Mouse (Mus musculus): ENCODE results near the gene Cntf. TPM values are rescaled to one million over a fixed set of nuclear protein-coding genes. Genes with fewer than 3 reads are reported as not detected.

Gene Cntf
- polyA plus RNA-seq, 1 experiment from 2014 or later, result not detected

DNA sequence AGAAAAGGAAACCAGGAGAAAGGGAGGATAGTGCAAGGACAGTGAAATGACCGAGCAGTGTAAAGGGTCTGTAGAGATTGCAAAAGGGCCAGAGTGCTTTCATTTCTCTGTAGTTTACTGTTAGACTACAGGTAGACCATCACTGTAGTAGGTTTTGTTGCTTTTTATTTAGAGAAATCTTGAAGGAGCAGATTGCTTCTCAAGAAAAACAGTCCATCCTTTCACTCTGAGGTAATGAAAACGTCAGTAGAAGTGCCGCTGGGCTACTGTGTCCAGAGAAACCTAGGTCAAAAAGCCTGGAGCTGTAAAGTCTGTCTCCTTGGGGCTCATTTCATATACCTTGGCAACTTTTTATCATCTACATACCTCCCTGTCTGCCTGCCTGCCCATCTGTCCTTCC lies 33.6 kb upstream of the Cntf start:
- DNase-seq (ENCODE audit: low spot score), result no peak
- no peaks in the 10 kb centered on the region for H3K27me3 ChIP-seq (replicated peaks; ENCODE audit: control insufficient read depth, insufficient read depth, low read length)
- WGBS, result 73% methylated on average over 3 of the region's 3 CpGs
- H3K9ac ChIP-seq (ENCODE audit: low read length), result no peak overlapping the region
- no peak overlapping the region for H3K4me2 ChIP-seq (ENCODE audit: low read length)
- no peak overlapping the region for H3K27ac ChIP-seq (ENCODE audit: low read depth)
- ATAC-seq (replicated peaks; ENCODE audit: low FRiP score, low TSS enrichment, low read depth), result no peak
- no peaks in the 10 kb centered on the region for H3K36me3 ChIP-seq (ENCODE audit: control insufficient read depth, insufficient read depth, low read length)
- no peaks in the 10 kb centered on the region for H3K9me3 ChIP-seq (ENCODE audit: control insufficient read depth, low read length)
- no peak overlapping the region for H3K4me3 ChIP-seq (ENCODE audit: low read depth, low read length)
- no peaks in the 10 kb centered on the region for H3K4me1 ChIP-seq (replicated peaks; ENCODE audit: control insufficient read depth, insufficient read depth, low read length)

DNA sequence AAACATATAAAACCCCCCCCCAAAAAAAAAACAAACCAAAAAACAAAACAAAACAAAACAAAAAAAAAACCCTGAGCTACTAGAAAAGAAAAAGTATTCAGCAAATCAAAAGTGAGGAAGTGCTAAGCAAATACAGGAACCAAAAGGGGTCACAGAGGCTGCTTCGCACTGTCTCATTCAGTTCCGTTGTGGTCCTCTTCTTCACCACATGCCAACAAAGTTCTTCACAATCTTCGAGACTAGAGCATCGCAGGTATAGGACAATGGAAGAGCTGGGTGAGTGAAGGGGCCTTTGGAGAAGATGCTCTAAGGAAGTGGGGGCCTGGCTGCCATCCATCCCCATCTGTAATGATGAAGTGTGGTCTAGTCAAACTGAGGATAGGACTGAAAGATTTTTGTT lies 33.0 kb upstream of the Cntf start:
- H3K4me1 ChIP-seq (replicated peaks; ENCODE audit: control insufficient read depth, insufficient read depth, low read length), result peaks cover 2% of the 10 kb centered on the region; the same call in 1 of the 2 replicates
- H3K4me3 ChIP-seq (ENCODE audit: low read depth, low read length), result no peak overlapping the region
- no peaks in the 10 kb centered on the region for H3K27me3 ChIP-seq (replicated peaks; ENCODE audit: control insufficient read depth, insufficient read depth, low read length)
- WGBS, result 84% methylated on average over 4 of the region's 4 CpGs
- ATAC-seq (replicated peaks; ENCODE audit: low FRiP score, low TSS enrichment, low read depth) (no peak), DNase-seq (ENCODE audit: low spot score) (no peak)
- H3K4me2 ChIP-seq (ENCODE audit: low read length), result no peak overlapping the region
- no peak overlapping the region for H3K27ac ChIP-seq (ENCODE audit: low read depth)
- H3K36me3 ChIP-seq (ENCODE audit: control insufficient read depth, insufficient read depth, low read length), result no peaks in the 10 kb centered on the region
- no peak overlapping the region for H3K9ac ChIP-seq (ENCODE audit: low read length)
- H3K9me3 ChIP-seq (ENCODE audit: control insufficient read depth, low read length), result no peaks in the 10 kb centered on the region

DNA sequence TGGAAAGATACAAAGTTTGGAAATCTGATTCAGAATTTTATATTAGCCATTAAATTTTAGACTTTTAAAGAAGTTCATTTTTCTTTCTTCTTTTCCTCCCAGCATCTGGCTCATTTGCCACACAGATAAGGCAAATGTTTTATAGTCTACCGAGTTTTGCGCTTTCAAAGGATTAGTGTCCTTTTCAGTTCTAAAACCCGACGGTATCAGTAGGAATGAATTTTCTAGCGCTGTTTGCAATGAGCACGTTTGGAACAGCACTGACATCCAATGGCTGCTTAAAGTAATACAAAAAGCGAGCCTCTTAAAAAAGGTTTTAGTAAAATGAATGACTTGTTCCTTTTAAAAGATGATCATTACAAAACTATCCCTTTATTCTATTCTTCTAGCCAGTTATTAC lies 31.6 kb upstream of the Cntf start:
- Histone ChIP-seq H3K9ac (ENCODE audit: low read length) (peak overlapping the region; percentile 73), H3K4me2 (ENCODE audit: low read length) (peak overlapping the region; percentile 82), H3K4me3 (ENCODE audit: low read depth, low read length) (peak overlapping the region; percentile 89), H3K9me3 (ENCODE audit: control insufficient read depth, low read length) (no peaks in the 10 kb centered on the region), H3K27me3 (replicated peaks; ENCODE audit: control insufficient read depth, insufficient read depth, low read length) (no peaks in the 10 kb centered on the region), H3K36me3 (ENCODE audit: control insufficient read depth, insufficient read depth, low read length) (no peaks in the 10 kb centered on the region), H3K27ac (ENCODE audit: low read depth) (peak overlapping the region; percentile 100), H3K4me1 (replicated peaks; ENCODE audit: control insufficient read depth, insufficient read depth, low read length) (peaks cover 8% of the 10 kb centered on the region; the same call in 1 of the 2 replicates)
- no peak for DNase-seq (ENCODE audit: low spot score)
- under 1% methylated on average over 7 of the region's 7 CpGs for WGBS
- no peak for ATAC-seq (replicated peaks; ENCODE audit: low FRiP score, low TSS enrichment, low read depth)

DNA sequence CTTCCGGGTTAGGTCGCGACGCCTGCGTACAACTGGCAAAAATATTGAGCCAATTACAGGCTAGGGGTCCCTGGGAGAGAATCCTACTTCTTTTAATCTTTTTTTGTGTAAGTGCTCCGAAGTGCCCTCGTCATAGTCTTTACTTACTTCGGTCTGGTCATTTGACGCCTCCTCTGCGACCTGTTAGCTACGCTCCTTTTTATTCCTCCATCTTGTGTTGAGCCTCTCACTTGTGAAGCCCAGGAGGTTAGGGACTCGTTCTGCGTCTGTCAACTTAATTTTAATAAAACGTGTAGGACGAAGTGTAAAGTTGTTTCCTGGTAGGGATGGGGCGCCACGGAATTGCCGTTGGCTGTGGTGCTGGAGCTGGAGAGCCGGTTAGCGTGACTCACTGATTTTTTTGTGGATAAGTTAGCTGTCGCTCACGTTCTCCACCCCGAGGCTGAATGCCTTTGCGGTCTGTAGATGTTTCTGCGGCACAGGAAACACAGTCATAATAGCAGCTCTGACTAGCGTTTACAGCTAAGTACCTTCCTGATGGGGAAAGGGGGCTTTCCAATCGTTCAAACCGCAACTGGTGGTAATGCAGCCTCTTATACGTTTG lies 31.0 kb upstream of the Cntf start:
- under 1% methylated on average over 29 of the region's 29 CpGs for WGBS
- H3K27ac ChIP-seq (ENCODE audit: low read depth), result peak overlapping the region; percentile 100

DNA sequence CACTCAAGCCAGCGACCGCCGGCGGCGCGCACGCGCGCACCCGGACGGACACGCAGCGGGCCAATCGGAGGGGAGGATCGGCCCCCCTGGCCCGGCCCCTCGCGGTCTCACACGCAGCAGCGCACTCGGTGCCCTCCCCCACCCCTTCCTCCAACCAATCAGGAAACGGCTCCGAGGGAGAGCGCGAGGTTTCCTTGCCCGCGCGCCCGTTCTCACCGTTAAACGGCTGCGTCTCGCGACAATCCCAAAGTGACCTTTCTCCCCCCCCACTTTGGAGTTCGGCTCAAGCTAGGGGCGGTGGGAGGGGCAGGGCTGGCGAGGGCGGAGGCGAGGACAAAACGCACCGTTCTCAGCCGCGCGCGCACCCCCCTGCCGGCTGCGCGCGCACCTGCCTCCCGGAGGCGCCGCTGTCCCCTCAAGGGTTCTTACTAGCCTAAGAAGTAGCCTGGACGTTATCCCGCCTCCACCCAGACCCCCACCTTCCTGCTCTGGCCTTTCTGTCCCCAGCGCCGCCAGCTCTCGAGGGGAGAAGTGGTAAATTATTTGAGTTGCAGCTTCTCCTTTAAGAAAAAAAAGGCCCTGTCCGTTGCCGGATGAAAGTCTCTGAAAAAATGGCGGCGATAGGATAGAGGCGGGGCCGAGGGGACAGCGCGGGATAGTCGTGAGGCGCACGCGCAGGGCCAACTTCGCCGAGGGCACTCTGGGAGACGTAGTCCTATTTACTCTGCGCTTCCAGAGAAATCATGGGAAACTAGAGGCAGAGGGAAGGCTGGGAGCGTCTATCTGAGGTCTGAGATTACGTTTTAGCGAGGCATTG lies 30.3 kb upstream of the Cntf start, which contains the start of the genes Zfp91 and Lpxn:
Zfp91 (minus strand) TSS at position 616 of the 817 bp plus-strand sequence.
Lpxn (plus strand) TSS at position 683 of the 817 bp plus-strand sequence.
- ATAC-seq (replicated peaks; ENCODE audit: low FRiP score, low TSS enrichment, low read depth), result peak; percentile 95
- DNase-seq (ENCODE audit: low spot score), result peak; percentile 94
- peak within 1 kb of the TSS; percentile 98 for H3K9ac ChIP-seq (ENCODE audit: low read length)
- no peaks in the 10 kb centered on the region for H3K27me3 ChIP-seq (replicated peaks; ENCODE audit: control insufficient read depth, insufficient read depth, low read length)
- H3K36me3 ChIP-seq (ENCODE audit: control insufficient read depth, insufficient read depth, low read length), result no peaks in the 10 kb centered on the region
- under 1% methylated on average over 62 of the region's 76 CpGs for WGBS
- peak within 1 kb of the TSS; percentile 100 for H3K27ac ChIP-seq (ENCODE audit: low read depth)
- peak within 1 kb of the TSS; percentile 89 for H3K4me3 ChIP-seq (ENCODE audit: low read depth, low read length)
- H3K9me3 ChIP-seq (ENCODE audit: control insufficient read depth, low read length), result no peaks in the 10 kb centered on the region
- peak within 1 kb of the TSS; percentile 82 for H3K4me2 ChIP-seq (ENCODE audit: low read length)
- peaks cover 8% of the 10 kb centered on the region; the same call in 1 of the 2 replicates for H3K4me1 ChIP-seq (replicated peaks; ENCODE audit: control insufficient read depth, insufficient read depth, low read length)

More for the DNA sequence above, 31.0 kb upstream of the Cntf start:
- no peaks in the 10 kb centered on the region for H3K36me3 ChIP-seq (ENCODE audit: control insufficient read depth, insufficient read depth, low read length)
- peaks cover 8% of the 10 kb centered on the region; the same call in 1 of the 2 replicates for H3K4me1 ChIP-seq (replicated peaks; ENCODE audit: control insufficient read depth, insufficient read depth, low read length)
- no peaks in the 10 kb centered on the region for H3K27me3 ChIP-seq (replicated peaks; ENCODE audit: control insufficient read depth, insufficient read depth, low read length)
- peak overlapping the region; percentile 73 for H3K9ac ChIP-seq (ENCODE audit: low read length)
- peak overlapping the region; percentile 82 for H3K4me2 ChIP-seq (ENCODE audit: low read length)
- no peaks in the 10 kb centered on the region for H3K9me3 ChIP-seq (ENCODE audit: control insufficient read depth, low read length)
- no peak; the same call in 1 of the 2 replicates for ATAC-seq (replicated peaks; ENCODE audit: low FRiP score, low TSS enrichment, low read depth)
- DNase-seq (ENCODE audit: low spot score), result peak; percentile 85
- H3K4me3 ChIP-seq (ENCODE audit: low read depth, low read length), result peak overlapping the region; percentile 89

DNA sequence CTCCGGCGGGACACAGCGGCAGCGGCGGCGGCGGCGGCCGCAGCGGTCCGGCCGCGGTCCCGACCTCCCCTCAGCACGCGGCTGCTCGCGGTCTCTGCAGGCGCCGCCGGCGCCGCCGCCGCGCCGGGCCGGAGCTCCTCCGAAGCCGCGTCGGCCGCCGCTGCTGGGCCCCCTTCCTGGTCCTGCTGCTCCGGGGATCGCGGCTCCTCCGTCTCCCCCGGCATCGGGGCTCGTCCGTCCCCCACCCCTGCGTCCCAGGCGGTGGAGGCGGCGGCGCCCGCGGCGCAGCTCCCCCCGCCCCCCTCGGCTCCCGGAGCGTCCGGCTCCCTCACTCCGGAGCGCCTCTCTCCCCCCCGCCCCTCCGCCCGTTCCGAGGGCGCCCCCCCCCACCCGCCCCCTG lies 29.7 kb upstream of the Cntf start:
- H3K36me3 ChIP-seq (ENCODE audit: control insufficient read depth, insufficient read depth, low read length), result no peaks in the 10 kb centered on the region
- peak; percentile 32 for ATAC-seq (replicated peaks; ENCODE audit: low FRiP score, low TSS enrichment, low read depth)
- DNase-seq (ENCODE audit: low spot score), result no peak
- H3K9me3 ChIP-seq (ENCODE audit: control insufficient read depth, low read length), result no peaks in the 10 kb centered on the region
- H3K27me3 ChIP-seq (replicated peaks; ENCODE audit: control insufficient read depth, insufficient read depth, low read length), result no peaks in the 10 kb centered on the region
- peak overlapping the region; percentile 98 for H3K9ac ChIP-seq (ENCODE audit: low read length)
- WGBS, result under 1% methylated on average over 44 of the region's 63 CpGs
- H3K4me2 ChIP-seq (ENCODE audit: low read length), result peak overlapping the region; percentile 18; the same call in 1 of the 2 replicates
- peaks cover 8% of the 10 kb centered on the region; the same call in 1 of the 2 replicates for H3K4me1 ChIP-seq (replicated peaks; ENCODE audit: control insufficient read depth, insufficient read depth, low read length)
- H3K27ac ChIP-seq (ENCODE audit: low read depth), result peak overlapping the region; percentile 99
- peak overlapping the region; percentile 89 for H3K4me3 ChIP-seq (ENCODE audit: low read depth, low read length)

DNA sequence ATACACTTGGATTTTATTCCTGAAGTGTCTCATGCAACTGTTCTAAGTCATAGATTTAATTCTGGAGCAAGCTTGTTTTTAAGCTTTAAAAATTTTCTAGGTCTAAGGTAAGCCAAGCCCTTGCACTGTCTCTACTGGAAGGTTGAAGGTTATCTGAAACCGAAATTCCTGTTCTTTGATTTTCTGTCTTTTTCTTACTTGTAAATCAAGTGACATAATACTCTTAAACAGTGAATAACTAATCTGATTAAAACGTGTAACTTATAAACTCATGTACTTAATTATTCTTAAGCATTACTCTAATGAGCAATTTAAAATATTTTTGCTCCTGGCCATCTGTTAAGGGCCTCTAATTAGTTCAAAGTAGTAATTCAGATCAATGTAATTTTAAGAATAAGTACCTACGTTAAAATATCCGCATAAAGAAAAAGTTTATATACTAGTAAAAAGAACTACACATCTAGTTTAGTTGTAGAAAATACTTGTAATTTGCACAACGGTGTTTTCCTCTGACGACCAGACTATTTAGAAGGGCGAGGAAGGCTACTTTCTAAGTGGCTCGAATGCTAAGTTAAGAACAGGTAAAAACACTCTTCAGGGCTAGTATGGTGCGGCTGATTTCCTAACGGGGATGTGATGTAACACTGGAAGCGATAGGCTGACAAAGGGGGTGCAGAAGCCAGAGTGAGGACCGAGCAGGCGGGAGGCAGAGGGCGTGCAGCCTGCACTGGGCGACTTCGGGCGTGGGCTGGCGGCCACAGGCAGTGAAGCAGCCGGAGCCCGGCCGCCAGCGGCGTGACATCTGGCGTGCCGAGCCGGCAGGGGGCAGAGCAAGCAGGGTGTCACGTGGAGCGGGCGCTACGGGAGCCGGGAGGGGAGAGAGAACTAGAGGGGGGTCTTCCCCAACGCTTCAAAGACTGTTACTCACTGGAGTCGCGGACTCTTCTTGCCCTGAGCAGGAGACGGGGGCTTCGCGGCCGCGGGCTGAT lies 28.9 kb upstream of the Cntf start:
- under 1% methylated on average over 39 of the region's 39 CpGs for WGBS
- Histone ChIP-seq H3K9ac (ENCODE audit: low read length) (peak overlapping the region; percentile 98), H3K36me3 (ENCODE audit: control insufficient read depth, insufficient read depth, low read length) (no peaks in the 10 kb centered on the region; the same call in 1 of the 2 replicates), H3K27ac (ENCODE audit: low read depth) (peak overlapping the region; percentile 99), H3K4me1 (replicated peaks; ENCODE audit: control insufficient read depth, insufficient read depth, low read length) (peaks cover 8% of the 10 kb centered on the region; the same call in 1 of the 2 replicates), H3K9me3 (ENCODE audit: control insufficient read depth, low read length) (no peaks in the 10 kb centered on the region), H3K4me2 (ENCODE audit: low read length) (peak overlapping the region; percentile 89), H3K27me3 (replicated peaks; ENCODE audit: control insufficient read depth, insufficient read depth, low read length) (no peaks in the 10 kb centered on the region), H3K4me3 (ENCODE audit: low read depth, low read length) (peak overlapping the region; percentile 89)
- DNase-seq (ENCODE audit: low spot score), result peak; percentile 95
- peak; percentile 69 for ATAC-seq (replicated peaks; ENCODE audit: low FRiP score, low TSS enrichment, low read depth)

DNA sequence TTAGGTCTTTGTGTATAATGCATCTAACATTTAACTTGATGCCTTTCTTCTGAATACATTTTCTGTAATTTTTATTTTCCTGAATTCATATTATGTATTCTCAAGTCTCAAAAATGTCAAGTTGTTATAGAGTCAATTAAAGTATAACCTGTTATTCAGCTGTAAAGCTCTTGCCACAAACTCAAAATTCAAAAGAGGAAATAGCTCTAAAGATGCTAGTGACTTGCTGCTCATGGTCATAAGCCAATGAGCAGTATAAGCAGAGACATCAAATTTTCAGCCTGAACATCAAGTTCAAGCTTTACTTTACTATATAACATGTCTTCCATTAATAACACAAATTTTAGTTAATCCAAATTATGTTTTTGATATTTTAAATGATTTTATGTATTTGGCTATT lies 26.9 kb upstream of the Cntf start:
- no peak for ATAC-seq (replicated peaks; ENCODE audit: low FRiP score, low TSS enrichment, low read depth)
- peaks cover 8% of the 10 kb centered on the region; the same call in 1 of the 2 replicates for H3K4me1 ChIP-seq (replicated peaks; ENCODE audit: control insufficient read depth, insufficient read depth, low read length)
- H3K4me3 ChIP-seq (ENCODE audit: low read depth, low read length), result no peak overlapping the region
- no peak overlapping the region for H3K9ac ChIP-seq (ENCODE audit: low read length)
- no peaks in the 10 kb centered on the region for H3K9me3 ChIP-seq (ENCODE audit: control insufficient read depth, low read length)
- no peaks in the 10 kb centered on the region for H3K27me3 ChIP-seq (replicated peaks; ENCODE audit: control insufficient read depth, insufficient read depth, low read length)
- H3K4me2 ChIP-seq (ENCODE audit: low read length), result no peak overlapping the region
- H3K36me3 ChIP-seq (ENCODE audit: control insufficient read depth, insufficient read depth, low read length), result no peaks in the 10 kb centered on the region; the same call in 1 of the 2 replicates
- no peak overlapping the region for H3K27ac ChIP-seq (ENCODE audit: low read depth)
- DNase-seq (ENCODE audit: low spot score), result no peak
